Mouse (Mus musculus) stomach, embryonic 14.5 days (tissue): ENCODE results near the gene Sorbs2. TPM values are rescaled to one million over a fixed set of nuclear protein-coding genes. Genes with fewer than 3 reads are reported as not detected.
A peak's percentile ranks its signal among the peaks of the same experiment; 100 is the strongest.

Source experiments
- ATAC-seq: fragments of 200-750 bp; cut with Nextera tagmentation; 2 replicates; pipeline ENCODE4 v1.8.0; 2017; ENCODE audit warnings: low read depth, moderate TSS enrichment; ENCODE audit not compliant: insufficient number of reproducible peaks, insufficient read depth, low FRiP score
- H3K27ac ChIP-seq: fragments of 300-500 bp; sonication (generic); 2 replicates; pipeline ENCODE4 v1.5.1; 2014; ENCODE audit warnings: mild to moderate bottlenecking, low read length, moderate library complexity, mixed read lengths
- H3K27me3 ChIP-seq: fragments of 300-500 bp; sonication (generic); 2 replicates; pipeline ENCODE4 v1.6.1; 2014; ENCODE audit warnings: low read length, control low read depth, mixed read lengths; ENCODE audit not compliant: control insufficient read depth, insufficient read depth
- H3K36me3 ChIP-seq: fragments of 300-500 bp; sonication (generic); 2 replicates; pipeline ENCODE4 v1.6.1; 2014; ENCODE audit warnings: mild to moderate bottlenecking, control low read depth, low read length, moderate library complexity, mixed read lengths; ENCODE audit not compliant: control insufficient read depth, insufficient read depth
- H3K4me1 ChIP-seq: fragments of 300-500 bp; sonication (generic); 2 replicates; pipeline ENCODE4 v1.6.1; 2014; ENCODE audit warnings: low read length, control low read depth, mixed read lengths; ENCODE audit not compliant: control insufficient read depth, insufficient read depth
- H3K4me2 ChIP-seq: fragments of 300-500 bp; sonication (generic); replicated peaks from 2 replicates; pipeline ENCODE4 v1.6.1; 2014; ENCODE audit warnings: low read depth, low read length, control low read depth
- H3K4me3 ChIP-seq: fragments of 300-500 bp; sonication (generic); 2 replicates; pipeline ENCODE4 v1.5.1; 2014; ENCODE audit warnings: low read depth, low read length, control low read depth
- H3K9ac ChIP-seq: fragments of 300-500 bp; sonication (generic); replicated peaks from 2 replicates; pipeline ENCODE4 v1.6.1; 2014; ENCODE audit warnings: low read depth, mild to moderate bottlenecking, control low read depth, low read length, moderate library complexity, mixed read lengths
- H3K9me3 ChIP-seq: fragments of 300-500 bp; sonication (generic); 2 replicates; pipeline ENCODE4 v1.6.1; 2016; ENCODE audit warnings: low read depth, low read length, control low read depth; ENCODE audit not compliant: control insufficient read depth
- WGBS: fragments of 180-500 bp; shearing (Covaris S2); extraction: QIAGEN DNeasy Blood & Tissue Kit; methylation state at CpG from one replicate; pipeline ENCODE4 v1.1.7; 2014; 5-methylcytosine and 5-hydroxymethylcytosine counted together
- polyA plus RNA-seq: library from polyadenylated mRNA; unstranded; fragments of >200 nt; fragmentation: Nextera tagmentation; extraction: Ambion mirVana; gene quantifications from 2 replicates; pipeline ENCODE4 v1.2.1, GENCODE M21; 2014

Gene Sorbs2
- polyA plus RNA-seq, 1 experiment from 2014 or later, result 32.1 TPM

DNA sequence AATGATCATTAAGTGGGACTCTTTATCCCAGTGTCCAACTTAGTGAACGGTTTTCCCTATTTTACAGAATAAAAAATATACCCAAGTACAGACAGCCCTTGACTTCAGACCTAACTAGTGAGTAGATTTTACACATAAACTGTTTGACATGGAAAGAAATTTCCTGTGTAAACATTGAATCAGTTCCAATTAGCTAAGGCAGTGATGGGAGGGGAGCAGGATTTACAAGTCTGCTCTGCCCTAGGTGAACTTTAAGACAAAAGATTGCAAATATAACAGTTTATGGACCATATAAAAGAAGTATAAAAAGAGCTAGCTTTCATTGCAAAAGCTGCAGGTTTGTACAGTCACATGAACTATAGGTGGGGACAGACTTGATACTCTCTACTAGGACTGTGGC is 253.5 kb downstream of the Sorbs2 start:
- 33% methylated on average over 1 of the region's 1 CpGs for WGBS
- H3K9ac ChIP-seq, result no peak overlapping the region
- H3K27ac ChIP-seq, result peak overlapping the region; percentile 10; the same call in 1 of the 2 replicates
- H3K9me3 ChIP-seq, result no peaks in the 10 kb centered on the region
- no peak for ATAC-seq
- H3K4me3 ChIP-seq, result no peak overlapping the region
- peaks cover 19% of the 10 kb centered on the region for H3K4me1 ChIP-seq
- no peaks in the 10 kb centered on the region for H3K27me3 ChIP-seq
- H3K4me2 ChIP-seq, result no peak overlapping the region
- H3K36me3 ChIP-seq, result no peaks in the 10 kb centered on the region

DNA sequence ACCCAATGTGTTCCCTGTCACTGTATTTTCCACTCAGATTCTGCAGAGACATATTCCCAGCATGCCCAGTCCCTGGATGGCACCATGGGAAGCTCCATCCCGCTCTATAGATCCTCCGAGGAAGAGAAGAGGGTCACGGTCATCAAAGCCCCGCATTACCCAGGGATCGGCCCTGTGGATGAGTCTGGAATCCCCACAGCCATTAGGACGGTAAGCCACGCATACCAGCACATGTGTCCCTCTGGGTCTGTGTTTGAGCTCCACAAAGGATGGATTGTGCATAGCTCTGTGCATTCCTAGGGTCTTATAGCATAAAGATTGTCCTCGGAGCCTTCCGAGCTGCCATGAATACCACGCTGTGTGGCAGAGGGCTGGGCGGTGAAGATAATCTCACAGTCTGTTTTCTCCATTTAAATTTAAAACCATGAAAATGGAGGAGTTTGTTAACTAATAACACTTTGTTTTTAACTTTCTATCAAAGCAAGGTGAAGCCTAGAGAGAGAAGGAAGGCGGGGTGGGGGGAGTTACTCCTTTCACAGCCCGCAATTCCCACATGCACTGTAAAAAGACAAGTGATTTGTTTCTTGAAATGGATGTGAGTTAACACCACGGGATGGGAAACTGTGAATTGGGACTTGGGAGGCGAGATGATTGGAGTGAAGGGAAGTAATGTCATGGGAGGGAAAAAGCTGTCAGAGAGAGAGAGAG is 255.5 kb downstream of the Sorbs2 start:
- H3K9ac ChIP-seq, result no peak overlapping the region
- WGBS, result 76% methylated on average over 15 of the region's 15 CpGs
- ATAC-seq, result no peak

DNA sequence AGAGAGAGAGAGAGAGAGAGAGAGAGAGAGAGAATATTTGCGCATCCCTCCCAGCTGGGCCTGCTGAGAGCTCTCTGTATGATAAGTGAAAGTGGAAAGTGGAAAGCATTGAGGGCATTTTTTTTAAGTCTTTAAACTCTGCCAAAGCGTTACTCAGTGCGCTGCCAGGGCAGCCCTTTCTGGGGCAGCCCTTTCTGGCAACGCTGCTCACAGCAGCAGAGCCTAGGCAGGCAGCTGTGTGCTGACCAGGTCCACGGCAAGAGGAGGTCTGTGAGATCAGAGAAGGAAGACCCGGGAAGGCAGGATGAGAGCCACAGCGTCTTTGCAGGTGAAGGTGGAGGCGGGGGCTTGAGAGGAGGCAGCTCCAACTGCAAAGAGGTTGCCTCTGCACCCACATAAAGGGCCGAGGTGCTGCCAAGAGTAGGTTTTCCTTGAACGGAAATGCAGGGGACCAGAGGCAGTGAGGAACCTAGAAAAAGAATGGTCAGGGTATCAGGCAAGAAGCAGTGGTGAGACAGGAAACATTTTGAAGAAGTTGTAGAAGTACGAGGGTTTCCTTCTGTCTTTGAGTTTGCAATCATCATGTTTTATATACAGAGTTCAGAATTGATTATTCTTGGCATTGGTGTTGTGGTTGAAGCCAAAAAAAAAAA is 256.2 kb downstream of the Sorbs2 start:
- Histone ChIP-seq H3K4me2 (0 out of 2 replicates have a peak overlapping the region, but pooled peaks have one; percentile 6), H3K27ac (peak overlapping the region; percentile 68), H3K36me3 (no peaks in the 10 kb centered on the region), H3K9ac (no peak overlapping the region), H3K27me3 (no peaks in the 10 kb centered on the region), H3K9me3 (no peaks in the 10 kb centered on the region), H3K4me3 (no peak overlapping the region), H3K4me1 (peaks cover 19% of the 10 kb centered on the region)
- no peak; the same call in 1 of the 2 replicates for ATAC-seq
- WGBS, result 37% methylated on average over 11 of the region's 11 CpGs

More for the DNA sequence above, 255.5 kb downstream of the Sorbs2 start:
- no peaks in the 10 kb centered on the region for H3K27me3 ChIP-seq
- H3K4me3 ChIP-seq, result no peak overlapping the region
- H3K27ac ChIP-seq, result no peak overlapping the region
- peaks cover 19% of the 10 kb centered on the region for H3K4me1 ChIP-seq
- no peak overlapping the region for H3K4me2 ChIP-seq
- H3K9me3 ChIP-seq, result no peaks in the 10 kb centered on the region
- H3K36me3 ChIP-seq, result no peaks in the 10 kb centered on the region

DNA sequence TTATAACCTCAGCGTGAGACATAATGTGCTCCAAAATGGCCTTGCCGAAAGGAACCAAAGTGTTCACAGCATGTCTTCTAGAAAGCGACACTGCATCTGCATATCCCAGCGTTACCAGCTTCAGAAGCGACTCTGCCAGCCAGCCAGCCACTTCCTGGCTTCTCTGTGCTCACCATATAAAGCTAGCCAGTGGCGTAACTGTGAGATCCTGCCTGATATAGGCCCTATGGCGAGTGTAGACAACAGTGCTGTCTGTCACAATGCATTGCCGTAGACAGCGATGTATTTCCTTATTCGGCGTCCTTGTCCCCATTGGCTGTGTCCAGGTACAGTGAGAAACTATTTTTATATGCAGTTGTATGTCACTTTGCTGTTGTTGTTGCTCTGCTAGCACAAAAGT is 258.6 kb downstream of the Sorbs2 start:
- Histone ChIP-seq H3K9ac (no peak overlapping the region), H3K36me3 (no peaks in the 10 kb centered on the region), H3K27ac (no peak overlapping the region), H3K27me3 (no peaks in the 10 kb centered on the region), H3K9me3 (no peaks in the 10 kb centered on the region), H3K4me1 (peaks cover 13% of the 10 kb centered on the region), H3K4me3 (no peak overlapping the region), H3K4me2 (no peak overlapping the region)
- no peak for ATAC-seq
- 83% methylated on average over 11 of the region's 11 CpGs for WGBS

DNA sequence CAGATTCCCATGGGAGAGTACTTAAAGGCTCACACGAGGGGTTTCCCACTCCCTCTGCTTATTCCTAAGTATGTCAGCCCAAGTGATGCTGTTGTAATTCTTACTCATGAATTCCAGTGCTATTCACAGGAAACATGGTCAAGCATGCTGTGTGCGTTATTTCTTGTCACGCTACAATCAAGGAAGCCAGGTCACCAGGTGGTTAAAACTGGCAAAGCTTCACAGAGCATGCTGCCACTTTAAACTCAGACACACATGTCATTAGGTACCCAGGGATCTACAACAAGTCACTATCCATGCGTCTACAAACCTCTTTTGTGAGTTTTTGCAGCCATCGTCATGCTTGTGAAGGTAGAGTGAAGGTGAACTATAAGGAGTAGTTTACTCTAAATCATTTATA is 267.3 kb downstream of the Sorbs2 start:
- Histone ChIP-seq H3K4me1 (no peaks in the 10 kb centered on the region), H3K4me3 (no peak overlapping the region), H3K36me3 (no peaks in the 10 kb centered on the region; the same call in 1 of the 2 replicates), H3K4me2 (no peak overlapping the region), H3K9ac (no peak overlapping the region), H3K27me3 (no peaks in the 10 kb centered on the region), H3K27ac (no peak overlapping the region), H3K9me3 (no peaks in the 10 kb centered on the region)
- ATAC-seq, result no peak
- WGBS, result 86% methylated on average over 5 of the region's 5 CpGs

DNA sequence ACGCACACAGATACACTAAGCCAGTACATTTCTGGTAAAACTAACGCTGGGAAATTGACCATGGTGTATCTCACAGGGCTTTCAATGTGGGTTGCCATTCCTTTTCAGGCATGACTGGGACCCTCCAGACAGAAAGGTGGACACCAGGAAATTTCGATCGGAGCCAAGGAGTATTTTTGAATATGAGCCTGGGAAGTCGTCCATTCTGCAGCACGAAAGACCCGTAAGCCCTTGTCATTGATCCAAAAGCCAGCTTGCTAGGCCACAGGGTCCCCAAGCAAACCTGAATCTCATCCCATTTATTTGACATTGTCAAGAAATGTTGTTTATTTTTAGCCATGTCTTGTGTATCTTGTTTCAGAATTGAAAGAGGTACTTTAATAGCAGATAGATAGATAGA is 267.9 kb downstream of the Sorbs2 start:
- Histone ChIP-seq H3K4me1 (no peaks in the 10 kb centered on the region), H3K4me2 (no peak overlapping the region), H3K9ac (no peak overlapping the region), H3K36me3 (no peaks in the 10 kb centered on the region; the same call in 1 of the 2 replicates), H3K9me3 (no peaks in the 10 kb centered on the region), H3K27me3 (no peaks in the 10 kb centered on the region), H3K27ac (no peak overlapping the region), H3K4me3 (no peak overlapping the region)
- ATAC-seq, result no peak
- 92% methylated on average over 7 of the region's 7 CpGs for WGBS

DNA sequence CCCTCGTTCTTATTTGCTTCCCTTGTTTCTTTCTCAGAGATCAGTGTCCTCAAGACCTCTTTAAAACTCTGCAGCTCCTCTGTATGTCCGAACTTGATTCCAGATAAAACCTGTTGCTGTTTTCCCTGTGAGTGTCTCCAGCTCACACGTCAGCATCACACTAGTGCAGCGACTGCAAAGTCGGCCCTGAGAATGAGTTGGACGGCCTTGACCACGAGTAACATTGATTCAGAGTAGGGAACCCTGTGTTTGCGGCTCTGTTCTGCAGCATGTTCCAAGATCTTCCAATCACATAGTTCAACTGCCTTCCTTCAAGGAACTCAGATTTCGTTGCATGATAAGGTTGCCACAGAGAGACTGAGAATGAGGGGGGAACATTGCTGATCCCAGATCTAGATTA is 268.8 kb downstream of the Sorbs2 start:
- H3K36me3 ChIP-seq, result no peaks in the 10 kb centered on the region; the same call in 1 of the 2 replicates
- no peak for ATAC-seq
- H3K27ac ChIP-seq, result no peak overlapping the region
- no peak overlapping the region for H3K9ac ChIP-seq
- no peak overlapping the region for H3K4me2 ChIP-seq
- 87% methylated on average over 9 of the region's 9 CpGs for WGBS
- H3K4me1 ChIP-seq, result no peaks in the 10 kb centered on the region
- H3K9me3 ChIP-seq, result no peaks in the 10 kb centered on the region
- no peaks in the 10 kb centered on the region for H3K27me3 ChIP-seq
- H3K4me3 ChIP-seq, result no peak overlapping the region

DNA sequence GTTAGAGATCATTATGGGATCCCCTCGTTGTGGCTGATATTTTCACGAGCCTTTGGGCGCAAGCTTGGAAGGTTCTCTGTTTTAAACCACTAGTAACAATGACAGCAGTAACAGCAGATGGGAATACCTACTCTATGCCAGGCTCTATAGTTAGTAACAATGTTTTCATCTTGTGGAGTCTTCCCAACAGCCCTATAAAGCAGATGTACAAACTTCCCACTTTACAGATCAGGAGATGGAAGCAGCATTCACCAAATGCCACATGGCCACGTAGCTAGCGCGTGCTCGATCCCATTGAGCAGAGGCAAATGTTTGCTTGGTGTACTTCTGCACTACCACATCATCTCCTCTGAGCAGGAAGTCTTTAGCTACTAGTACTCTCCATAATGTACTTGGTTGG is 269.4 kb downstream of the Sorbs2 start:
- H3K4me3 ChIP-seq, result no peak overlapping the region
- no peaks in the 10 kb centered on the region for H3K4me1 ChIP-seq
- no peak overlapping the region for H3K4me2 ChIP-seq
- WGBS, result 94% methylated on average over 7 of the region's 7 CpGs
- H3K9ac ChIP-seq, result no peak overlapping the region
- ATAC-seq, result no peak
- no peaks in the 10 kb centered on the region for H3K9me3 ChIP-seq
- H3K27me3 ChIP-seq, result no peaks in the 10 kb centered on the region
- H3K27ac ChIP-seq, result no peak overlapping the region
- H3K36me3 ChIP-seq, result no peaks in the 10 kb centered on the region; the same call in 1 of the 2 replicates
